Mouse (Mus musculus) liver, adult 2 months (tissue): Measurements from ENCODE around the gene Dhx37. TPM values are rescaled to one million over a fixed set of nuclear protein-coding genes. Genes with fewer than 3 reads are reported as not detected.
"Not testable (repeated sequence)": the region's sequence is repeated elsewhere in the genome, so short reads cannot be mapped to it uniquely, and the experiment has no call there.

Experiments used
- DNase-seq: peaks from one replicate; pipeline ENCODE4 v3.0.0-alpha.2; 2011; ENCODE audit warnings: low read depth, low spot score; ENCODE audit errors: extremely low read depth
- H3K27ac ChIP-seq: fragments of 200-500 bp; replicated peaks from 2 replicates; pipeline ENCODE4 v1.5.1; 2012; ENCODE audit warnings: low read depth, mild to moderate bottlenecking, control low read depth, inconsistent platforms, low read length; ENCODE audit not compliant: insufficient read depth
- H3K27me3 ChIP-seq: fragments of 200-500 bp; 2 replicates; pipeline ENCODE4 v1.6.1; 2012; ENCODE audit warnings: mild to moderate bottlenecking, moderate library complexity, low read length, inconsistent platforms; ENCODE audit not compliant: control insufficient read depth, insufficient read depth
- H3K36me3 ChIP-seq: fragments of 200-500 bp; 2 replicates; pipeline ENCODE4 v1.6.1; 2012; ENCODE audit warnings: low read length, inconsistent platforms; ENCODE audit not compliant: control insufficient read depth, insufficient read depth
- H3K4me1 ChIP-seq: fragments of 200-500 bp; 2 replicates; pipeline ENCODE4 v1.6.1; 2011; ENCODE audit warnings: low read length; ENCODE audit not compliant: control insufficient read depth, insufficient read depth
- H3K4me3 ChIP-seq: fragments of 200-500 bp; 2 replicates; pipeline ENCODE4 v1.5.1; 2011; ENCODE audit warnings: low read depth, mild to moderate bottlenecking, control low read depth, low read length, moderate library complexity; ENCODE audit not compliant: insufficient read depth
- H3K79me2 ChIP-seq: fragments of 200-500 bp; 2 replicates; pipeline ENCODE4 v1.6.1; 2012; ENCODE audit warnings: inconsistent platforms, mild to moderate bottlenecking, low read length, moderate library complexity; ENCODE audit not compliant: control insufficient read depth, insufficient read depth
- H3K9ac ChIP-seq: fragments of 200-500 bp; 2 replicates; pipeline ENCODE4 v1.6.1; 2012; ENCODE audit warnings: low read depth, mild to moderate bottlenecking, control low read depth, inconsistent platforms, low read length
- CTCF ChIP-seq: fragments of 200-500 bp; IDR thresholded peaks from 2 replicates; pipeline ENCODE4 v1.5.1; 2011; ENCODE audit warnings: low read depth, low read length, control low read depth
- POLR2A ChIP-seq: fragments of 200-500 bp; IDR thresholded peaks from 2 replicates; pipeline ENCODE4 v1.6.1; 2011; ENCODE audit warnings: low read length, control low read depth; ENCODE audit not compliant: insufficient read depth; ENCODE audit errors: extremely low read depth
- WGBS: fragments of 180-500 bp; shearing (Covaris S2); methylation state at CpG from one replicate; pipeline ENCODE4 v1.1.7; 2018; 5-methylcytosine and 5-hydroxymethylcytosine counted together
- polyA plus RNA-seq: library from polyadenylated mRNA; depleted of rRNA; stranded (reverse); fragments of >200 nt; gene quantifications from 2 replicates; pipeline ENCODE4 v1.2.3, GENCODE M21; 2012
- total RNA-seq: library from RNA; depleted of rRNA; stranded (reverse); fragments of >200 nt; gene quantifications from 2 replicates; pipeline ENCODE4 v1.2.3, GENCODE M21; 2014

The Dhx37 gene
- total and polyA plus RNA-seq, 2 experiments, result 3.8 to 14.0 TPM

DNA sequence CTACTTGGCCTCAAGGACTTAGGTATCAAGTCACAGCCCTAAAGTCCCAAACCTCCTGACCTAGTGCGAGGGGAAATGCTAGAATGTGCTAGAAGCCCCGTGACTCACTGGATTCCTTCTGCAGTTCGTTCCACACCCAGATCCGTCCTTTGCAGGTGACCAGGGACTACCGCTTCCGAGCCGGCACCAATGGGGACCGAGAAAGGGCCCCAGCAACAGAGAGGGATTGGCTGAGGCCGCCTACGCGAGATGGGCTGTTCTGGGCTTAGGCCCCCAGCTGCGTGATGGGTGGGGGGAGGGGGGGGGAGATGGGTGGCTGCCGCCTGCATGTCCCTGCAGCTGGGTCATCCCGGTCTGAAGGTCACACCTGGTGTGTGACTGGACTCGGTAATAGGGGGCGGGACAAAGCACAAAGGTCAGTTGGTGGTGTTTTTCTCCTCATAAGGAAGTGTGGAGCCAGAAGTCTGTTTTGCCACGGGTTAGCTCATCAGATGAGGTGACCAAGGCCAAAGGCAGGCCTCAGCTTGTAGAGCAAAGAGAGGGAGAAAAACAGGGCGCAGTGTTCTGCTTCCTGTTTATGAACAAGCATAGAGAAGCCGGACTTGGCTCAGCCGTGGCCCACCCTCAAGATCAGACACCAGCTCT is 40.8 kb downstream of the Dhx37 start:
- DNase-seq, result peak; percentile 100
- WGBS, result under 1% methylated on average over 20 of the region's 20 CpGs
- Histone ChIP-seq H3K36me3 (peaks cover 9% of the 10 kb centered on the region), H3K4me3 (peak overlapping the region; percentile 18), H3K27ac (peak overlapping the region; percentile 97), H3K79me2 (peaks cover 12% of the 10 kb centered on the region), H3K4me1 (peaks cover 16% of the 10 kb centered on the region), H3K9ac (peak overlapping the region; percentile 73), H3K27me3 (no peaks in the 10 kb centered on the region)
- no peak for TF ChIP-seq CTCF
- peak; percentile 62 for TF ChIP-seq POLR2A

DNA sequence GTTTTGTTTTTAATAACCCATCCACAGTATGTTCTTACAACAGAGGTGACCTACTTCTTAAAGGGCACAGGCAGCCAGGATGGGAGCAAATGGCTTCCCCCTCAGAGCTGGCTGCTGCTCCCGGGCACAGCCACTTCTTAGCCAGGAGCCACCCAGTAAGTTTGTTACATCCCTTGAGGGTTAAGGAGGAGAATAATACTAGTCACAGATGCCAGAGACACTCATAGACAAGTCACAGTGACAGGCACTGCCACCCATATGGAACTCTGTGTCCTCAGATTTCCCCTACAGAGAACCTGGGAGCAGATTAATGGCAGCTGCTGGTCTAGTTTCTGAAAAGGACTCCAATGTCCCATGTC is 41.3 kb downstream of the Dhx37 start:
- peak overlapping the region; percentile 73 for H3K9ac ChIP-seq
- H3K36me3 ChIP-seq, result peaks cover 10% of the 10 kb centered on the region
- 2% methylated on average over 1 of the region's 1 CpGs for WGBS
- no peak for DNase-seq
- peak overlapping the region; percentile 97 for H3K27ac ChIP-seq
- peaks cover 16% of the 10 kb centered on the region for H3K4me1 ChIP-seq
- TF ChIP-seq CTCF (no peak), POLR2A (no peak)
- peaks cover 12% of the 10 kb centered on the region for H3K79me2 ChIP-seq
- no peaks in the 10 kb centered on the region for H3K27me3 ChIP-seq
- peak overlapping the region; percentile 37 for H3K4me3 ChIP-seq

DNA sequence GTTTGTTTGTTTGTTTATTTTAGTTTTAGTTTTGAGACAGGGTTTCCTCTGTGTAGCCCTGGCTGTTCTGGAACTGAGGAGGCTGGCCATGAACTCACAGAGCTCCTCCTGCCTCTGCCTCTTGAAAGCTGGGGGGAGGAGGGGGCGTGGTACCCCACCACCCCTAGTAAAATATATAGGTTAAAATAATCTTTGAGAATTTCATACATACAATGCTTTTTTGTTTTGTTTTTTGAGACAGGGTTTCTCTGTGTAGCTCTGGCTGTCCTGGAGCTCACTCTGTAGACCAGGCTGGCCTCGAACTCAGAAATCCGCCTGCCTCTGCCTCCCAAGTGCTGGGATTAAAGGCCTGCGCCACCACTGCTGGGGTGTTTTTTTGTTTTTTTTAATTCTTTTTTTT is 41.7 kb downstream of the Dhx37 start:
- Histone ChIP-seq H3K4me1 (peaks cover 16% of the 10 kb centered on the region), H3K9ac (peak overlapping the region; percentile 29; the same call in 1 of the 2 replicates), H3K79me2 (peaks cover 12% of the 10 kb centered on the region), H3K36me3 (peaks cover 10% of the 10 kb centered on the region), H3K27ac (peak overlapping the region; percentile 97)
- not testable (repeated sequence) for DNase-seq, H3K4me3 ChIP-seq, H3K27me3 ChIP-seq
- WGBS, result 76% methylated on average over 4 of the region's 4 CpGs

DNA sequence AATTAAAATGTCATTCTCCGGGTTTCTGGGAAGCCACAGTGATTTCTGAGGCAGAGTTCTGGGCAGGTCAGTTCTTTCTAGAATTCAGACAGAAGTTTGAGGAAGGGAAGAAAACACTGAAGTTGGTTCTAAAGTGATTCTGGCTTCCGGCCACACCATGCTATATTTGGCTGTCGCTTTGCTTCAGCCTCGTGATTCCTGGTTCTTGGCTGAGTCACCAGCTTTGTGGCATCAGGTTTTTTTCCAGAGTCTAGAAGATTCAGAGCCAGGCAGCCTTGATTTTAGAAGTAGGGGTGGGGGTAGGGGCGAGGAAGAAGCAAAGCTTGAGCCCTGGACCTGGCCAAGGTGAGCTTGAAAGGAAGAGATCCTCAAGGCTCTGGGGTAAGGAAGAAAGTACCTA is 42.3 kb downstream of the Dhx37 start:
- no peak for TF ChIP-seq CTCF
- no peak for TF ChIP-seq POLR2A
- Histone ChIP-seq H3K9ac (peak overlapping the region; percentile 66), H3K4me1 (peaks cover 16% of the 10 kb centered on the region), H3K27ac (peak overlapping the region; percentile 97), H3K27me3 (no peaks in the 10 kb centered on the region), H3K36me3 (peaks cover 10% of the 10 kb centered on the region), H3K4me3 (no peak overlapping the region), H3K79me2 (peaks cover 12% of the 10 kb centered on the region)
- DNase-seq, result peak; percentile 87
- 11% methylated on average over 5 of the region's 5 CpGs for WGBS

DNA sequence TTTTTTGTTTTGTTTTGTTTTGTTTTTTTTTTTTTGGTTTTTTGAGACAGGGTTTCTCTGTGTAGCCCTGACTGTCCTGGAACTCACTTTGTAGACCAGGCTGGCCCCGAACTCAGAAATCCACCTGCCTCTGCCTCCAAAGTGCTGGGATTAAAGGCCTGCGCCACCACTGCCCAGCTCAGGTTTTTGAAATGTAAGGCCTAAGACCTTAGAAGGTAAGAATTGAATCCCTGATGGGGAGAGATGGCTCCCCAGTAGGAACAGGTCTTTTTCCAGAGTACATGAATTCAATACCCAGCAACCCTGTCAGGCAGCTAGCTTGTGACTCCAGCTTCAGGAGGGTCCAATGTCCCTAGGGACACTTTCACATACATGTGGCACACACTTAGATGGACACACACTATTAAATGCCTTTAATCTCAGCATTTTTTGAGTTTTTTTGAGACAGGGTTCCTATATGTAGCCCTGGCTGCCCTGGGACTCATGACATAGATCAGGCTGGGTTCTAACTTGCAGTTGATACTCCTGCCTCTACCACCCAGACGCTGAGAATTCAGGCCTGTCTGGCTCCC is 42.9 kb downstream of the Dhx37 start:
- TF ChIP-seq POLR2A (no peak), CTCF (no peak)
- Histone ChIP-seq H3K79me2 (peaks cover 12% of the 10 kb centered on the region), H3K27ac (peak overlapping the region; percentile 97), H3K27me3 (no peaks in the 10 kb centered on the region), H3K4me1 (peaks cover 16% of the 10 kb centered on the region), H3K9ac (peak overlapping the region; percentile 32; the same call in 1 of the 2 replicates), H3K4me3 (no peak overlapping the region), H3K36me3 (peaks cover 11% of the 10 kb centered on the region)
- 83% methylated on average over 3 of the region's 3 CpGs for WGBS
- DNase-seq, result no peak
